Mouse (Mus musculus): ENCODE results near the gene Acad10.
"Not testable (repeated sequence)": the region's sequence is repeated elsewhere in the genome, so short reads cannot be mapped to it uniquely, and the experiment has no call there.

DNA sequence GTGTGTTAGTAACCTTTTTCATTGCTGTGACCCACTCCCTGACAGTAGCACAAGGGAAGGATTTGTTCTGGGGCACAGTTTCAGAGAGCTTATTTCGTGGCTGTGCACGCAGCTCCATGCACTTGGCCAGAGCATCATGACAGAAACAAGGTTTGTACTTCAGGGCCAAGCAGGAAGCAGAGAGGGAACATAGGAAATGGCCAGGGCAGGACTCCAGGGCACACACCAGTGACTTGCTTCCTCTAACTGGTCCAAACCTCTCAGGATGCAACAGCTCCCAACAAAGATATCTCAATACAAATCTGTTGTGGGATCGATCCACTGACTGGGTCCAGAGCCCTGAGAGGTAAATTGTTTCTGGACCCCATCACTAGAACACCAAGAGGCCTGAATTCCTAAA is 45.4 kb downstream of the Acad10 start:
- TF ChIP-seq GATA1 (IDR thresholded peaks at IDR 0.05; ENCODE audit: borderline replicate concordance, low read length); FLI1 (IDR thresholded peaks at IDR 0.05; ENCODE audit: low read length): not testable (repeated sequence)
